Mouse (Mus musculus): Measurements from ENCODE around the gene Asl. TPM values are rescaled to one million over a fixed set of nuclear protein-coding genes. Genes with fewer than 3 reads are reported as not detected.

Gene Asl
- polyA plus RNA-seq, 1 experiment from 2014 or later = 15.7 TPM

DNA sequence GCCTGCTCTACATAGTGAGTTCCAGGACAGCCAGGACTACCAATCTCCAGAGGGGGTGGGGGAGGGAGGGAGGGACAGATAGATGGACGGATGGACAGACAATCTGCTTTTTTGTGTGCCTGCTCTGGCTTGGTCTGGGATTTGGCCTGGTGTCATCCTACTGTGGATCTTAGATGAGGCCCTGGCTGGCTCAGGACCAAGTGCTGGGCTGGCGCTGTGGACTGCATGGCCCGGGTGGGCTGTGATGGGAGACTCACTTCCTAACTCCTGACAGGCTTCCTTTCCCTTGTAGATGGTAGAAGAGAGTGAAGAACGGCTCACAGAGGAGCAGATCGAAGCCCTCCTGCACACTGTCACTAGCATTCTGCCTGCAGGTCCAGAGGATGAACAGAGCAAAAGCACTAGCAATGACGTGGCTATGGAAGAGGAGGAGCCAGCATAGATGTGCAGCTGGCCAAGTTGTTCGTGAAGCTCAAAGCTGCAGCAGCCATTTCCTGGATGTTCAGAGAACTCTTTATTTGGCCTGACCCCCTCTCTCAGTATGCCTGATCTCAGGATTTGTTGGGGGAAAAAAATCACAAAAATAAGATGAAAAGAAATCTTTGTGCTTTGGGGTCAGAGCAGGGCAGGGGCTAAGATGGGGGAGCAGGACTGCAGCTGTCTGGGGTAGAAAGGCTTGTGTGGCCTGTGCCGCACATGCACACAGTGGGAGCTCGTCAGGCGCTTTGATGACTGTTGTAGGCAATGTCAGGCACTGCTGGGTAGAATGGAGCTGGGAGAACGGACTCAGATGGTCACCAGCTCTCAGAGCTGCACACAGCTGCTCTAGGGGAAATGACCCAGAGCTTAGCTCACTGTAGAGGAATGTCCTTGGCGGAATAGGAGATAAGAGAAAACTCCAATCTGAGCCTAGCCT, 30.6 kb upstream of the Asl start:
- H3K9ac ChIP-seq = no peak overlapping the region
- H3K27ac ChIP-seq (ENCODE audit: poor library complexity, severe bottlenecking) = peak overlapping the region; percentile 72
- H3K4me1 ChIP-seq (replicated peaks) = peaks cover 13% of the 10 kb centered on the region
- no peaks in the 10 kb centered on the region for H3K9me3 ChIP-seq (replicated peaks)
- WGBS = 49% methylated on average over 12 of the region's 12 CpGs
- H3K27me3 ChIP-seq (replicated peaks) = peaks cover 6% of the 10 kb centered on the region; the same call in 1 of the 2 replicates
- H3K36me3 ChIP-seq = peaks cover 20% of the 10 kb centered on the region
- H3K4me3 ChIP-seq = no peak overlapping the region
- H3K4me2 ChIP-seq = no peak overlapping the region
- peak; percentile 81 for ATAC-seq (ENCODE audit: insufficient number of reproducible peaks, low FRiP score)

DNA sequence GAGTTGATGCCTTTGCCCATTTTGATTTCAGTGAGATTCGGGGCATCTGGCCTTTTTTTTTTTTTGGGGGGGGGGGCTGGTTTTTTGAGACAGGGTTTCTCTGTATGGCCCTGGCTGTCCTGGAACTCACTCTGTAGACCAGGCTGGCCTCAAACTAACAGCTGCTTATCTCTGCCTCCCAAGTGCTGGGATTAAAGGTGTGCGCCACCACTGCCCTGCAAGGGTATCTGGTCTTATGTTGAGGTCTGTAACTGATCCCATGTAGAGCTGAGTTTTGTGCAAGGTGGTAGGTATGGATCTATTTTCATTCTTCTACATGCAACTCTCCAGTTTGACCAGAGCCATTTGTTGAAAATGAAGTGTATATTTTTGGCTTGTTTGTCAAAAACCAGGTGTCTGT, 27.3 kb upstream of the Asl start:
- H3K36me3 ChIP-seq = peaks cover 27% of the 10 kb centered on the region
- H3K4me2 ChIP-seq = no peak overlapping the region

DNA sequence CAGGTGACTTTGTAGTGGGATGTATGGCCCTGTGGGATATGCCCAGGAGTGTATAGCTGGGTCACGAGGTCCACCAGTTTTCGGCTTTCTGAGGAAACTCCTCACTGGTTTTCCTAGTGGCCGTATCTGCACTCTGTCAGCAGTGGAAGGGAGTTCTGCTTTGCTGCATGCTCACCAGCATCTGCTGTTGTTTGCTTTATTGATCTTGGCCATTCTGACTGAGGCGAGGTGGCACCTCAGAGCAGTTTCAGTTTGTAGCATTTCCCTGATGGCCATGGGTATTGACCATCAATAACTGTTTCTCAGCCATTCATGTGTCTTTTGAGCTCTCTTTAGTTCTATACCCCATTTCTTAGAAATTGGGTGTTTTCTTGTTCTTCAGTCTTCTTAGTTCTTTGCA, 26.6 kb upstream of the Asl start:
- WGBS = 86% methylated on average over 4 of the region's 4 CpGs
- peaks cover 29% of the 10 kb centered on the region for H3K36me3 ChIP-seq

More for the DNA sequence above, 27.3 kb upstream of the Asl start:
- WGBS = 79% methylated on average over 2 of the region's 2 CpGs
- H3K27me3 ChIP-seq (replicated peaks) = peaks cover 27% of the 10 kb centered on the region
- H3K27ac ChIP-seq (ENCODE audit: poor library complexity, severe bottlenecking) = no peak overlapping the region
- peaks cover 13% of the 10 kb centered on the region for H3K4me1 ChIP-seq (replicated peaks)
- H3K9ac ChIP-seq = no peak overlapping the region
- H3K9me3 ChIP-seq (replicated peaks) = no peaks in the 10 kb centered on the region
- H3K4me3 ChIP-seq = no peak overlapping the region
- no peak for ATAC-seq (ENCODE audit: insufficient number of reproducible peaks, low FRiP score)

DNA sequence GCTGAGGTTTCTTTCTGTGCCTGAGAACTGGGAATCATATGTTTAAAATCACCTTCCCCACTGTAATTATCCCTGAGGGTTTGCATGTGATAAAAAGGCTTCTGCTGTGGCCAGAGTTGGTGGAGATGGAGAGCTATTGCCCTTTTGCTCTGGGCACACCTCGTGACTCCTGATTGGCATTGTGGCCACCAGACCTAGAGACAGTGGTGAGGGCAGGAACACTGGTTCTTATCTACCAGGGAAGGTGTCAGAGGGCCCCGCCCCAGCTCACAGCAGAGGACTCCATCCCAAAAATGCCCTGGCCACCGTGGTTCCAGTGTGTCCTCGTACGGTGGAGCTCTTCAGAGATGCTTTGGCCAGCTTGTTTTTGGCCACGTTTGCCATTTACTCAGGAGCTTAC, 23.9 kb upstream of the Asl start:
- Histone ChIP-seq H3K27ac (ENCODE audit: poor library complexity, severe bottlenecking) (no peak overlapping the region), H3K36me3 (peaks cover 37% of the 10 kb centered on the region), H3K27me3 (replicated peaks) (peaks cover 54% of the 10 kb centered on the region), H3K9ac (no peak overlapping the region), H3K9me3 (replicated peaks) (no peaks in the 10 kb centered on the region), H3K4me1 (replicated peaks) (no peaks in the 10 kb centered on the region), H3K4me2 (no peak overlapping the region), H3K4me3 (no peak overlapping the region)
- 85% methylated on average over 6 of the region's 6 CpGs for WGBS
- ATAC-seq (ENCODE audit: insufficient number of reproducible peaks, low FRiP score) = no peak

More for the DNA sequence above, 26.6 kb upstream of the Asl start:
- Histone ChIP-seq H3K4me1 (replicated peaks) (peaks cover 13% of the 10 kb centered on the region), H3K27me3 (replicated peaks) (peaks cover 33% of the 10 kb centered on the region), H3K9ac (no peak overlapping the region), H3K27ac (ENCODE audit: poor library complexity, severe bottlenecking) (no peak overlapping the region), H3K4me3 (no peak overlapping the region), H3K9me3 (replicated peaks) (no peaks in the 10 kb centered on the region), H3K4me2 (no peak overlapping the region)
- no peak for ATAC-seq (ENCODE audit: insufficient number of reproducible peaks, low FRiP score)

DNA sequence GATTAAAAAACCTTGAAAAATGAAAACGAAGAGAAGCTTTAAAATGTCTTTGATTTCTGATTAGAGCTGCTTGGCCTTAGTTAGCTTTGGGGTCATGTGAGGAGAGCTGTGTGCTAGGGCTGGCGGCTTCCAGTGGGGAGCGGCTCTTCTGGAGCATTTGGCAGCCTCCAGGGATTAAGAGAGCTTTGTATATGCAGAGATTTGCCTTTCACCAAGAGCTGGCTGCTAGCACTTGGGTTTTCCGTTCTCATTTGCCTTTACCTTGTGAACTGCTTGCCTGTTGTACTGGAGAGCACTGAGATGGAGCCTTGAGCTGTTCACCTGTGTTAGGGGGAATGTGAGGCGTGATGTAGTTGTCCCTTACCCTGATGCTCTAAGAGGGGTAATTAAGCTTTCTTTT, 23.5 kb upstream of the Asl start:
- H3K36me3 ChIP-seq = peaks cover 37% of the 10 kb centered on the region
- no peaks in the 10 kb centered on the region for H3K9me3 ChIP-seq (replicated peaks)
- H3K4me1 ChIP-seq (replicated peaks) = no peaks in the 10 kb centered on the region
- no peak overlapping the region for H3K27ac ChIP-seq (ENCODE audit: poor library complexity, severe bottlenecking)
- no peak overlapping the region for H3K4me3 ChIP-seq
- WGBS = 81% methylated on average over 5 of the region's 5 CpGs
- peaks cover 54% of the 10 kb centered on the region for H3K27me3 ChIP-seq (replicated peaks)
- no peak overlapping the region for H3K4me2 ChIP-seq
- H3K9ac ChIP-seq = no peak overlapping the region
- ATAC-seq (ENCODE audit: insufficient number of reproducible peaks, low FRiP score) = no peak

DNA sequence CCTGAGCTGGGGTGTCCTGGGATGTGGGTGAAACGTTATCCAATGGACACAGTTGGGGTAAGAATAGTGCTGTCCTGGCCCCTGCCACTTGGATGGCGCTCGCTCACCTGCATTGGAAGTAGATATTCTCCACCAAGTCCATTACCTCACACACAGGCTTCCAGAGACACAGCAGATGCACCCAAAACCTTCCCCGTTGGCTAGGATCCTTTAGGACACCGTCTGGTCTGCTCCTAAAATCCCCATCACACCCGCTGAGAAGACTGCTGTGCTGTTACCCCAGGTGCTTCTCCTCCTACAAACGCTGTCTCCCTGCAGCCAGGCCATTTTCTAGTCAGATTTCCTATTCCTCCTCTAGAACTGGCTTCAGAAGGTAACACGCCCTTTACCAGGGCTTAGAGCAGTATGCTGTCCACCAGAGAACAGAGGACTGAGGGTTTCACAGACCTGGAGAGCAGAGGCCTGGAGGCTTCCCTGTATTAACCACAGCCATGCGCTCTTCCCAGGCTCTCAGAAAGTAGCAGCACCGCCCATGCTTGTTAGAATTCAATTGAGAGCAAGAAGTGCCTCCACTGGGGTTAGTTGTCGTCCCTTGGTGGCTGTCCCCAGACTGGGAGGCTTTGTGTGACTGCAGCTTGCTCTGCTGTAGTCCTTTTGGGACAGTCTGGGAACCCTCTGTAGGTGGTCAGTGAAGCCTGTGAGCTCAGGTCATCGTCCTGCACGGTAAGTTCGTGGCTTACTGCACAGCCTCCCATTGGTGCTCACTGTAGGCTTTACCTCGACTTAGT, 22.2 kb upstream of the Asl start:
- no peak overlapping the region for H3K9ac ChIP-seq

DNA sequence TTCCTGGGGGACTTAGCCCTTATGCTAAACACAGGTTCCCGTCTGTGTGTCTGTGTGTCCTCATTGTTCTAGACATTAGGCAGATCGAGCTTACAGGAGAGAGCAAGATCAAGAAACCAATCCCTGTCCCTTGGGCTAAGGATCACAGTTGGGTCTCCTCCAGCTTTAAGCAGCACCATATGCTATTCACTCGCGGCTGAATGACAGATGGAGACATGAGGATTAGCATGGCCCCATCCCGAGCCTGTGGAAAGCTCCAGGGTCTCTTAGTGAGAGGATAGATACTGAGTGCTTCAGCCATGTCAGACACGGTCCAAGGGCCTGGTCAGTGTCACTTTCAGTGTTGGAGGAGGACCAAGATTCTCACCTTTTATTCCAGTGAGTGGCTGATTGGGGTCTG, 21.4 kb upstream of the Asl start:
- WGBS = 45% methylated on average over 6 of the region's 6 CpGs
- peaks cover 39% of the 10 kb centered on the region for H3K36me3 ChIP-seq
- peaks cover 13% of the 10 kb centered on the region for H3K4me1 ChIP-seq (replicated peaks)
- no peak overlapping the region for H3K4me3 ChIP-seq
- no peak overlapping the region for H3K9ac ChIP-seq
- no peak for ATAC-seq (ENCODE audit: insufficient number of reproducible peaks, low FRiP score)
- no peak overlapping the region for H3K27ac ChIP-seq (ENCODE audit: poor library complexity, severe bottlenecking)
- H3K27me3 ChIP-seq (replicated peaks) = peaks cover 55% of the 10 kb centered on the region
- H3K4me2 ChIP-seq = no peak overlapping the region
- no peaks in the 10 kb centered on the region for H3K9me3 ChIP-seq (replicated peaks)

More for the DNA sequence above, 22.2 kb upstream of the Asl start:
- ATAC-seq (ENCODE audit: insufficient number of reproducible peaks, low FRiP score) = no peak
- H3K4me2 ChIP-seq = no peak overlapping the region
- peaks cover 54% of the 10 kb centered on the region for H3K27me3 ChIP-seq (replicated peaks)
- no peak overlapping the region for H3K4me3 ChIP-seq
- H3K36me3 ChIP-seq = peaks cover 42% of the 10 kb centered on the region
- H3K4me1 ChIP-seq (replicated peaks) = peaks cover 8% of the 10 kb centered on the region
- 87% methylated on average over 15 of the region's 15 CpGs for WGBS
- no peak overlapping the region for H3K27ac ChIP-seq (ENCODE audit: poor library complexity, severe bottlenecking)
- no peaks in the 10 kb centered on the region for H3K9me3 ChIP-seq (replicated peaks)

DNA sequence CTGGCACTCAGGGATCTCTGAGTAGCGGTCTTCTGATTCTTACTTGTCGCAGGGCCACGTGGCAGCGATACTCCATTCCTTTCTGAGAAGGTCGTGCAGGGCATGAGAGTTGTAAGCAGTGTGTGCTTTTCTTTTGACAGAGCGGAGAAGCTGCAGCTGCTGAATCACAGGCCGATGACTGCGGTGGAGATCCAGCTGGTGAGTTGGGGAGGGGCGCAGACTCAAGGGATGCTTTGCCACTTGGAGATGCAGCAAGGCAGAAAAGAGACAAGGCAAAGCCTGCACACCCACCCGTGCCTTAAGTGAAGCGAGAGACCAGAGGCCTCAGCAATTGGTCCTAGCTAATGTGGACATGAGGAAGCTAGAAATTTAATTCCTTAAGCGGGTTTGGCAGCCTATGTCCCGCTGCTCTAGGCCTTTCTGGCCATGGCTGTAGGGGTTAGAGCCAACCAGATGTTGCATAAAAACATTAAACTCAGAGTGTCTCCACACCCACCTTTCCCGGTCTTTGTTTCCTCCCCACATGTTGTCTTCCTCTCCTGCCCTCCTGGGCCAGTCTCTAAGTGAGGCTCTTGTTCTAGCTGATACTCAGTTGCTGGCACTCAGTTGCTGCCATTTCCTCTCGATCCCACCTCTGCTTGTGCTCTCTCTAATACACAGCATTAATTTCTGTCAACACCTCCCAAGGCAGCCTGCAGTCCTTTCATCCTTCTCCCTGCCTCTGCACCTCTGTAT, 19.9 kb upstream of the Asl start:
- 84% methylated on average over 15 of the region's 15 CpGs for WGBS
- peaks cover 32% of the 10 kb centered on the region for H3K36me3 ChIP-seq
- no peak for ATAC-seq (ENCODE audit: insufficient number of reproducible peaks, low FRiP score)
- H3K4me3 ChIP-seq = no peak overlapping the region
- H3K27ac ChIP-seq (ENCODE audit: poor library complexity, severe bottlenecking) = no peak overlapping the region
- peaks cover 62% of the 10 kb centered on the region for H3K27me3 ChIP-seq (replicated peaks)
- H3K9me3 ChIP-seq (replicated peaks) = no peaks in the 10 kb centered on the region
- no peak overlapping the region for H3K9ac ChIP-seq
- H3K4me1 ChIP-seq (replicated peaks) = peaks cover 13% of the 10 kb centered on the region
- H3K4me2 ChIP-seq = no peak overlapping the region

DNA sequence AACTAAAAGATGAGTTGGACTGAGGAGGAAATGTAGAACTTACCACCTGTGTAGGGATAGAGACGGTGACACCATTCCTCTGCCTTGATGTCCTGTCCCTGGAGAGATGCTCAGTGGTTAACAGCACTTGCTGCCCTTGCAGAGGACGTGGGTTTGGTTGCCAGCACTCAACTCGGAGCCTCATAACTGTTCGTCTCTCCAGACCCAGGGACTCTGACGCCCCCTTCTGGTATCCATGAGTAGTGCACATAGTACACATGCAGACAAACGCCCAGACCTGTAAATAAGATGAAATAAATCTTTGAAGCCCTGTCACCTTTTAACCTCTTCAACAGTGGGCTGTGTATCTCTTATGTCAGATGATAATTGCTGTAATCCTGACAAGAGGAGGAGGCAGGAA, 18.0 kb upstream of the Asl start:
- 70% methylated on average over 6 of the region's 6 CpGs for WGBS
- H3K36me3 ChIP-seq = peaks cover 41% of the 10 kb centered on the region
- no peaks in the 10 kb centered on the region; the same call in 1 of the 2 replicates for H3K9me3 ChIP-seq (replicated peaks)
- H3K4me3 ChIP-seq = no peak overlapping the region
- no peak overlapping the region for H3K4me2 ChIP-seq
- peaks cover 65% of the 10 kb centered on the region for H3K27me3 ChIP-seq (replicated peaks)
- no peak for ATAC-seq (ENCODE audit: insufficient number of reproducible peaks, low FRiP score)
- no peak overlapping the region for H3K27ac ChIP-seq (ENCODE audit: poor library complexity, severe bottlenecking)
- H3K9ac ChIP-seq = no peak overlapping the region
- peaks cover 13% of the 10 kb centered on the region for H3K4me1 ChIP-seq (replicated peaks)

DNA sequence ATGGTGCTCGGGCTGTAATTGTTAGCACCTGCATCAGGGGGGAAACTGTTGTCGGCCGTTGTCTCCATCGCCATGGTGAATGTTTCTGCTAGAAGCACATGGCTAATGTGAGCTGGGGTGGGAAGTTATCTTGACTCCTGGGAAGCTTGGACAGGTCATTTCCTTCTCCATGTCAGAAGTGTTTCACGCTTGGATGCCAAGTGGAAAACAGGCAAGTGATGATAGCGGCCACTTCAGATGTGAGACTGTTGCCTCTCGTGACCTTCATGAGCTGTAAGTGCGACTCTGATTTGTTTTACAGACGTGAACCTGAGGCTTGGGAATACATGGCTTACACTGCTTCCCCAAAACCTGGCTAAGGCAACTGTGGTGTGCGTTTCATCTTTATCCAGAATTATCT, 17.5 kb upstream of the Asl start:
- peaks cover 65% of the 10 kb centered on the region for H3K27me3 ChIP-seq (replicated peaks)
- peaks cover 44% of the 10 kb centered on the region for H3K36me3 ChIP-seq
- H3K4me3 ChIP-seq = no peak overlapping the region
- H3K9ac ChIP-seq = no peak overlapping the region
- ATAC-seq (ENCODE audit: insufficient number of reproducible peaks, low FRiP score) = 0 out of 2 replicates have a peak, but pooled peaks have one; percentile 33
- peaks cover 13% of the 10 kb centered on the region for H3K4me1 ChIP-seq (replicated peaks)
- H3K27ac ChIP-seq (ENCODE audit: poor library complexity, severe bottlenecking) = no peak overlapping the region
- H3K9me3 ChIP-seq (replicated peaks) = no peaks in the 10 kb centered on the region; the same call in 1 of the 2 replicates
- no peak overlapping the region for H3K4me2 ChIP-seq
- WGBS = 43% methylated on average over 10 of the region's 10 CpGs

DNA sequence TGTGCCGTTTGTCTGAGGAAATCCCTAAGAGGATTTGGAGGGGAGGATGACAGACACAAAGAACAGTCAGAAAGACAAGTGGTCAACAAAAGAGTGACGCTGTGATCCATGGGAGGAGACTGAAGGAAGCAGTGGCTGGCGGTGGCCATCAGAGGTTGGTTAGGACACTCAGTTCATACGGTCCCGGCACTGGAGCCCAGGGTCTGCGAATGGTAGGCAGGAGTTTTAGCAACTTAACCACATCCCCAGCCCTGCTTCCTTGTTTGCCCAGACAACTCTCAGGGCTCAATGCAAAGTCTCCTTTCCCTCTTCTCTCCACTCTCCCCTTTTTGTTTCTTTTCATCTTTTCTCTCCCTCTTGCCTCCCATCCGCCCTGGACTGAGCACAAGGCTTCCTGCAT, 17.1 kb upstream of the Asl start:
- Histone ChIP-seq H3K36me3 (peaks cover 42% of the 10 kb centered on the region), H3K4me3 (no peak overlapping the region), H3K4me2 (no peak overlapping the region), H3K9ac (no peak overlapping the region), H3K27ac (ENCODE audit: poor library complexity, severe bottlenecking) (no peak overlapping the region), H3K4me1 (replicated peaks) (peaks cover 13% of the 10 kb centered on the region), H3K9me3 (replicated peaks) (no peaks in the 10 kb centered on the region; the same call in 1 of the 2 replicates), H3K27me3 (replicated peaks) (peaks cover 60% of the 10 kb centered on the region)
- 76% methylated on average over 7 of the region's 7 CpGs for WGBS
- no peak for ATAC-seq (ENCODE audit: insufficient number of reproducible peaks, low FRiP score)
